Mouse (Mus musculus): ENCODE measurements around the gene Pygm. TPM values are rescaled to one million over a fixed set of nuclear protein-coding genes. Genes with fewer than 3 reads are reported as not detected.
A peak's percentile ranks its signal among the peaks of the same experiment; 100 is the strongest.

Gene Pygm
- total and polyA plus RNA-seq, 2 experiments from 2014 or later = 10.4 to 11.9 TPM

GRCm38 (mm10) chr19:6416894-6417761 is 32.9 kb downstream of the Pygm start:
- 57% methylated on average over 12 of the region's 12 CpGs for WGBS
- ATAC-seq (no peak), DNase-seq (ENCODE audit: low spot score) (no peak)
- peak overlapping the region; percentile 80; the same call in 1 of the 2 replicates for H3K9ac ChIP-seq (replicated peaks; ENCODE audit: low read length)
- no peaks in the 10 kb centered on the region for H3K9me3 ChIP-seq (ENCODE audit: low read length)
- H3K36me3 ChIP-seq (ENCODE audit: insufficient read depth, low read length) = no peaks in the 10 kb centered on the region
- H3K4me1 ChIP-seq (ENCODE audit: insufficient read depth, low read length) = peaks cover 37% of the 10 kb centered on the region
- peak overlapping the region; percentile 94 for H3K27ac ChIP-seq
- no peak overlapping the region for H3K4me3 ChIP-seq (ENCODE audit: low read length)
- H3K27me3 ChIP-seq (ENCODE audit: insufficient read depth, low read length) = no peaks in the 10 kb centered on the region
- H3K4me2 ChIP-seq (ENCODE audit: low read depth, low read length) = peak overlapping the region; percentile 76; the same call in 1 of the 2 replicates
- no peak for TF ChIP-seq CTCF (IDR thresholded peaks at IDR 0.05; ENCODE audit: low read depth)

- ATAC-seq (peak; percentile 93), DNase-seq (ENCODE audit: low spot score) (peak; percentile 97)
- H3K4me2 ChIP-seq (ENCODE audit: low read depth, low read length) = peak within 1 kb of the TSS; percentile 76
- H3K36me3 ChIP-seq (ENCODE audit: insufficient read depth, low read length) = no peaks in the 10 kb centered on the region
- peak within 1 kb of the TSS; percentile 73 for H3K4me3 ChIP-seq (ENCODE audit: low read length)
- H3K27me3 ChIP-seq (ENCODE audit: insufficient read depth, low read length) = no peaks in the 10 kb centered on the region
- no peaks in the 10 kb centered on the region for H3K9me3 ChIP-seq (ENCODE audit: low read length)
- WGBS = under 1% methylated on average over 44 of the region's 46 CpGs
- peaks cover 50% of the 10 kb centered on the region for H3K4me1 ChIP-seq (ENCODE audit: insufficient read depth, low read length)
- peak within 1 kb of the TSS; percentile 94 for H3K27ac ChIP-seq
- H3K9ac ChIP-seq (replicated peaks; ENCODE audit: low read length) = peak within 1 kb of the TSS; percentile 80
- peak; percentile 95 for TF ChIP-seq CTCF (IDR thresholded peaks at IDR 0.05; ENCODE audit: low read depth)
Measured at GRCm38 (mm10) chr19:6418233-6418879, 34.2 kb downstream of the Pygm start, which contains the start of gene Nrxn2. Nrxn2 (plus strand) TSS chr19:6418731.

DNA sequence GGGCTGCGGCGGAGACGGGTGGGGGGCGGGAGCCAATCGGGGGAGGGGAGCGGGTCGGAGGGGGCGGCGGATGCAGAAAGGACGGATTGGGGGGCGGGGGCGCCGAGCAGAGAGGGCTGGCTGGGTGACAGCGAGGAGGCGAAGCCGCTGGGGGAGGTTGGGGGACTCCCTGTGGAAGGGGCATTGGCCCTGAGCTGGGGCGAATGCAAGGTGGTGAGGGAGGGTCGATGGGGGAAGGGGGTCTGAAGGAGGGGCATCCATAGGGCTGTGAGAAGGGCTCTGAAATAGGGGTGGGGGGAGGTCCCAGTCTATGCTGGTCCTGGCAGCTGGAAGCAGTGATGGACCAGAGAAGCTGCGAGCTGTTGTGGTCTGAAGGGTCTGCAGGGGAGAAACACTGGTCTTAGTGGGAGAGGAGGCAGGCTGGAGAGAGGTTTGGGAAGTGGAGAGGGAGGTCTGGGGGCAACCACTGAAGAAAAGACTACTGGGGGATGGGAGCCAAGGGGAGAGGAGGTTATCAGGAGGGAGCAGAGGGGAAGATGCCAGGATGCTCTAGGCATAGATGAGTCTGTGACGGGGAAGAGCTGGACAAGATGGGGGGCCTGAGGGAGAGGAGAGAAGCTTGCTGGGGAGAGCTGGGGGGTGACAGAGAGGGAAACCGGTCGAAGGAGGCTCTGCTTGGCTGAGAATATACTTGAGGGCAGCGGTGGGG is 34.9 kb downstream of the Pygm start:
- H3K9ac ChIP-seq (replicated peaks; ENCODE audit: low read length) = peak overlapping the region; percentile 80
- DNase-seq (ENCODE audit: low spot score) (peak; percentile 53), ATAC-seq (peak; percentile 6)
- no peaks in the 10 kb centered on the region for H3K27me3 ChIP-seq (ENCODE audit: insufficient read depth, low read length)
- H3K4me1 ChIP-seq (ENCODE audit: insufficient read depth, low read length) = peaks cover 57% of the 10 kb centered on the region
- peak overlapping the region; percentile 73 for H3K4me3 ChIP-seq (ENCODE audit: low read length)
- no peaks in the 10 kb centered on the region for H3K36me3 ChIP-seq (ENCODE audit: insufficient read depth, low read length)
- TF ChIP-seq CTCF (IDR thresholded peaks at IDR 0.05; ENCODE audit: low read depth) = no peak
- no peaks in the 10 kb centered on the region for H3K9me3 ChIP-seq (ENCODE audit: low read length)
- peak overlapping the region; percentile 94 for H3K27ac ChIP-seq
- WGBS = 4% methylated on average over 13 of the region's 23 CpGs
- H3K4me2 ChIP-seq (ENCODE audit: low read depth, low read length) = peak overlapping the region; percentile 76

DNA sequence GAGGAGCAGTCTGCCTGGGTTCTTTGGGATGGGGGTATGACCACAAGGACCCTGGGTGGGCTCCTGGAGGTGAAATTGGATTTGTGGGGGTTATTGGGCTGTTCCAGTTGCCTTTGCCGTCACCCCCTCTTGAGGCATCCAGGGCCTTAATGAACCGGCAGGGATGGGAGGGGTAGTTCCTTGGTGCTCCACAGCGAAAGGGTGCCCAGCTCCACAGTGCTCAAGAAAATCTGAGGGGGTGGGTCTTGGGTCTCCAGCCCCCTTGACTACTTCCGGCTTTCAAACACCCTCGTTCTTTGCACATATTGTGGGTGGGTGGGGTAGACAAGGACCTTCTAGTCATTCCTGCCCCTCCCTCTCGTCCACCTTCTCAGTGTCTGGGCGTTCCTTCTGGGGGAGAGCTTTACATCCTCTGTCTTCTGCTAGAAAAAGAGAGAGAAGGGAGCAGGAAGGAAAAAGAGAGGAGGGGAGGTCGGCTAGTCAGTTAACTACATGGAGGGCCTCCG is 35.7 kb downstream of the Pygm start:
- 34% methylated on average over 9 of the region's 9 CpGs for WGBS
- Histone ChIP-seq H3K9me3 (ENCODE audit: low read length) (no peaks in the 10 kb centered on the region), H3K4me1 (ENCODE audit: insufficient read depth, low read length) (peaks cover 65% of the 10 kb centered on the region), H3K4me2 (ENCODE audit: low read depth, low read length) (peak overlapping the region; percentile 76), H3K9ac (replicated peaks; ENCODE audit: low read length) (peak overlapping the region; percentile 80), H3K27me3 (ENCODE audit: insufficient read depth, low read length) (no peaks in the 10 kb centered on the region), H3K36me3 (ENCODE audit: insufficient read depth, low read length) (no peaks in the 10 kb centered on the region), H3K4me3 (ENCODE audit: low read length) (peak overlapping the region; percentile 73), H3K27ac (peak overlapping the region; percentile 94)
- DNase-seq (ENCODE audit: low spot score) (no peak), ATAC-seq (no peak)
- no peak for TF ChIP-seq CTCF (IDR thresholded peaks at IDR 0.05; ENCODE audit: low read depth)

GRCm38 (mm10) chr19:6420481-6421210 is 36.4 kb downstream of the Pygm start:
- Histone ChIP-seq H3K36me3 (ENCODE audit: insufficient read depth, low read length) (no peaks in the 10 kb centered on the region), H3K9me3 (ENCODE audit: low read length) (no peaks in the 10 kb centered on the region), H3K27me3 (ENCODE audit: insufficient read depth, low read length) (no peaks in the 10 kb centered on the region), H3K9ac (replicated peaks; ENCODE audit: low read length) (peak overlapping the region; percentile 80), H3K4me3 (ENCODE audit: low read length) (peak overlapping the region; percentile 73), H3K27ac (peak overlapping the region; percentile 12; the same call in 1 of the 2 replicates), H3K4me2 (ENCODE audit: low read depth, low read length) (peak overlapping the region; percentile 76), H3K4me1 (ENCODE audit: insufficient read depth, low read length) (peaks cover 62% of the 10 kb centered on the region)
- peak; percentile 28 for TF ChIP-seq CTCF (IDR thresholded peaks at IDR 0.05; ENCODE audit: low read depth)
- 41% methylated on average over 19 of the region's 19 CpGs for WGBS
- DNase-seq (ENCODE audit: low spot score) (no peak), ATAC-seq (no peak)

GRCm38 (mm10) chr19:6421211-6421590 is 37.0 kb downstream of the Pygm start:
- TF ChIP-seq CTCF (IDR thresholded peaks at IDR 0.05; ENCODE audit: low read depth) = no peak
- H3K4me1 ChIP-seq (ENCODE audit: insufficient read depth, low read length) = peaks cover 59% of the 10 kb centered on the region
- no peaks in the 10 kb centered on the region for H3K36me3 ChIP-seq (ENCODE audit: insufficient read depth, low read length)
- H3K9me3 ChIP-seq (ENCODE audit: low read length) = no peaks in the 10 kb centered on the region
- 57% methylated on average over 9 of the region's 9 CpGs for WGBS
- DNase-seq (ENCODE audit: low spot score) (no peak), ATAC-seq (no peak)
- peak overlapping the region; percentile 73 for H3K4me3 ChIP-seq (ENCODE audit: low read length)
- 0 out of 2 replicates have a peak overlapping the region, but pooled peaks have one; percentile 12 for H3K27ac ChIP-seq
- H3K9ac ChIP-seq (replicated peaks; ENCODE audit: low read length) = peak overlapping the region; percentile 80
- H3K4me2 ChIP-seq (ENCODE audit: low read depth, low read length) = peak overlapping the region; percentile 76
- H3K27me3 ChIP-seq (ENCODE audit: insufficient read depth, low read length) = no peaks in the 10 kb centered on the region
